Mouse (Mus musculus) bone marrow macrophage, adult 2 months (primary cell): ENCODE measurements around the gene Padi6.

ENCODE experiments used
- CTCF ChIP-seq: IDR thresholded peaks from 2 replicates; pipeline ENCODE4 v1.5.1; 2012; ENCODE audit warnings: low read depth, mild to moderate bottlenecking, low read length, moderate library complexity
- POLR2A ChIP-seq: IDR thresholded peaks from 2 replicates; pipeline ENCODE4 v1.6.1; 2012; ENCODE audit warnings: mild to moderate bottlenecking, low read depth, low read length, borderline replicate concordance

DNA sequence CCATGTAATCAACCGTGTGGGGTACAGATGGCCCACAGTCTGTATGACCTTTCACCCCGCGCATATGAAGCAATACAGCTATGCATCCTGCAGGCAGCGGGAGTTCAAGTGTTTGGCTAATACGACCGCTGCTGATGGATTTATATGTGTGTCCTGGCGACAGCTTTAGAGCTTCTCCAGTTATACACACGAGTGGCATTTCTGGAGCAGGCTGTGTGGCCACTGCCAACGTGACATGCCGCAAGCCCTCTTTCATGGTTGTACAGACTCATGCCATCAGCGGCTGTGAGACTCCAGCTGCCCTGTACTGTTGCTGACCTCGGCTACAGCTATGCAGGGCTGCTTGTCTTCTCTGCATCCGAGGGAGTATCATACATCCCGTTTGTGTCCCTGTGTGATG lies 38.1 kb upstream of the Padi6 start:
- TF ChIP-seq CTCF (no peak), POLR2A (no peak)
